In the genomic region with DNA sequence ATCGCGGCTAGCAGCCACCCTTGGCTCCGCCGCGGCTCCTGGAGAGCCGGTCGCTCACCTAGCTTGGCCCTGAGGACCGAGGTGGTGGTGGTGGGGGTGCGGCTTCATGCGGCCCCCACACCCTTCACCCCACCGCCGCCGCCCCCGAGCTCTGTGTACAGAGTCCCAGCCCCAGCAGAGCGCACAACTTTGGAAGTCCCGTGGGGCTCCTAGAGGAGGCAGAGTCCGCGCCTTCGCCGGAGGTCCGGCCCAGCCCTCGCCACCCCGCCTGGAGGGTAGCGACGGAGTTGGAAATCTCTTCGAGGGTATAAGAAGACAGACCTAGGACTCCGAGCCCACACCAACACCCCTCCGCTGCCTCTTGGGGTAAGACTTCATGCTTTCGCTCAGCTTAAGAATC, we compare ENCODE assay signal across 8 mouse cellular contexts. TPM values are rescaled to one million over a fixed set of nuclear protein-coding genes. Genes with fewer than 3 reads are reported as not detected.
A peak's percentile ranks its signal among the peaks of the same experiment; 100 is the strongest.
DNase-seq lines count a peak whose midpoint lies in the region; ATAC-seq and TF ChIP-seq lines count a peak whose summit lies in the region.

No protein-coding gene starts in this region.

- peak; percentile 27; the same call in 1 of the 2 replicates for ATAC-seq in kidney, embryonic 16.5 days (ENCODE audit: low FRiP score, low TSS enrichment)
- peak; percentile 32; the same call in 1 of the 2 replicates for ATAC-seq in hindbrain, embryonic 14.5 days (ENCODE audit: low FRiP score)
- 0 out of 2 replicates have a peak, but pooled peaks have one; percentile 2 for ATAC-seq in midbrain, embryonic 14.5 days (ENCODE audit: low FRiP score, low TSS enrichment)
- ATAC-seq in inflammation-experienced regulatory T-cells, adult 6 months = no peak

- under 1% methylated on average over 29 of the region's 29 CpGs for WGBS in kidney, embryonic 16.5 days
- under 1% methylated on average over 29 of the region's 29 CpGs for WGBS in hindbrain, embryonic 14.5 days
- under 1% methylated on average over 29 of the region's 29 CpGs for WGBS in midbrain, embryonic 14.5 days

- H3K36me3 ChIP-seq in kidney, embryonic 16.5 days (ENCODE audit: insufficient read depth, low read length) = no peaks in the 10 kb centered on the region
- no peaks in the 10 kb centered on the region for H3K36me3 ChIP-seq in ES-E14 (ENCODE audit: control insufficient read depth, insufficient read depth, low read length, poor library complexity, severe bottlenecking)
- H3K36me3 ChIP-seq in hindbrain, embryonic 14.5 days (replicated peaks; ENCODE audit: control insufficient read depth, insufficient read depth) = no peaks in the 10 kb centered on the region
- no peaks in the 10 kb centered on the region for H3K36me3 ChIP-seq in midbrain, embryonic 14.5 days (ENCODE audit: control insufficient read depth, insufficient read depth, low read length)

- in situ Hi-C loops in ES-E14 (cut with MboI; ENCODE audit: low sequenced_read_pairs in 2 of 2, unreplicated experiment in 2 of 2) = loop anchor here in 1 of 2 experiments (25.0 kb wide), 1 partner anchor 1017 kb away; no protein-coding TSS in a partner anchor

- H3K4me3 ChIP-seq in kidney, embryonic 16.5 days (ENCODE audit: low read length) = peak overlapping the region; percentile 62
- H3K4me3 ChIP-seq in ES-E14 (ENCODE audit: insufficient read depth in 1 of 2, low read depth in 1 of 2, low read length in 2 of 2, poor library complexity in 1 of 2, severe bottlenecking in 1 of 2) = peak overlapping the region; percentile 56 to 74
- peak overlapping the region; percentile 65 for H3K4me3 ChIP-seq in hindbrain, embryonic 14.5 days (replicated peaks; ENCODE audit: low read length)
- H3K4me3 ChIP-seq in midbrain, embryonic 14.5 days (replicated peaks; ENCODE audit: low read depth, low read length) = peak overlapping the region; percentile 60

- H3K9ac ChIP-seq in kidney, embryonic 16.5 days (replicated peaks; ENCODE audit: low read length) = peak overlapping the region; percentile 70
- H3K9ac ChIP-seq in ES-E14 (ENCODE audit: insufficient read depth, low read depth, low read length, poor library complexity, severe bottlenecking) = peak overlapping the region; percentile 15; the same call in 1 of the 2 replicates
- peak overlapping the region; percentile 72 for H3K9ac ChIP-seq in hindbrain, embryonic 14.5 days
- peak overlapping the region; percentile 64 for H3K9ac ChIP-seq in midbrain, embryonic 14.5 days (replicated peaks; ENCODE audit: low read length)

- DNase-seq in kidney, postnatal 25 days = no peak
- no peak for DNase-seq in ES-E14 (ENCODE audit: low read depth, low spot score)
- DNase-seq in embryo, embryonic 9.5 days (ENCODE audit: extremely low spot score) = peak; percentile 46
- no peak for DNase-seq in hindbrain, embryonic 14.5 days (ENCODE audit: low spot score)
- DNase-seq in midbrain, embryonic 14.5 days = peak; percentile 53
- DNase-seq in ovary, postnatal 14 days (ENCODE audit: low spot score) = no peak

- peaks cover 38% of the 10 kb centered on the region for H3K27me3 ChIP-seq in kidney, embryonic 16.5 days (ENCODE audit: insufficient read depth, low read length)
- H3K27me3 ChIP-seq in hindbrain, embryonic 14.5 days (ENCODE audit: control insufficient read depth, insufficient read depth, low read length) = peaks cover 39% of the 10 kb centered on the region
- H3K27me3 ChIP-seq in midbrain, embryonic 14.5 days (ENCODE audit: control insufficient read depth, insufficient read depth, low read length) = peaks cover 48% of the 10 kb centered on the region

- peak overlapping the region; percentile 99 for H3K4me2 ChIP-seq in kidney, embryonic 16.5 days (replicated peaks; ENCODE audit: low read depth, low read length)
- H3K4me2 ChIP-seq in hindbrain, embryonic 14.5 days (replicated peaks) = peak overlapping the region; percentile 100
- H3K4me2 ChIP-seq in midbrain, embryonic 14.5 days (ENCODE audit: low read length) = peak overlapping the region; percentile 100

- no peaks in the 10 kb centered on the region for H3K9me3 ChIP-seq in kidney, embryonic 16.5 days (ENCODE audit: low read length)
- H3K9me3 ChIP-seq in ES-E14 (ENCODE audit: control insufficient read depth, insufficient read depth, low read depth, low read length) = no peaks in the 10 kb centered on the region
- H3K9me3 ChIP-seq in hindbrain, embryonic 14.5 days (ENCODE audit: control insufficient read depth, low read length) = no peaks in the 10 kb centered on the region
- no peaks in the 10 kb centered on the region for H3K9me3 ChIP-seq in midbrain, embryonic 14.5 days (ENCODE audit: control insufficient read depth, low read length)

- peak overlapping the region; percentile 25; the same call in 1 of the 2 replicates for H3K27ac ChIP-seq in kidney, embryonic 16.5 days (ENCODE audit: low read length)
- no peak overlapping the region for H3K27ac ChIP-seq in ES-E14 (ENCODE audit: insufficient read depth, low read depth, low read length, poor library complexity, severe bottlenecking)
- peak overlapping the region; percentile 77 for H3K27ac ChIP-seq in hindbrain, embryonic 14.5 days
- peak overlapping the region; percentile 61; the same call in 1 of the 2 replicates for H3K27ac ChIP-seq in midbrain, embryonic 14.5 days (replicated peaks; ENCODE audit: low read depth, low read length)

- H3K4me1 ChIP-seq in kidney, embryonic 16.5 days (ENCODE audit: insufficient read depth, low read length) = peaks cover 34% of the 10 kb centered on the region
- peaks cover 0 to 10% of the 10 kb centered on the region in 2 experiments; a peak in 2 of 4 replicates for H3K4me1 ChIP-seq in ES-E14 (ENCODE audit: control insufficient read depth in 2 of 2, insufficient read depth in 2 of 2, low read length in 2 of 2, poor library complexity in 1 of 2)
- peaks cover 18% of the 10 kb centered on the region for H3K4me1 ChIP-seq in hindbrain, embryonic 14.5 days (replicated peaks; ENCODE audit: control insufficient read depth, insufficient read depth, low read length)
- H3K4me1 ChIP-seq in midbrain, embryonic 14.5 days (ENCODE audit: control insufficient read depth, insufficient read depth, low read length) = peaks cover 22% of the 10 kb centered on the region

TF ChIP-seq in ES-E14, 5 proteins besides CTCF, POLR2A, EP300 and RAD21:
- TF ChIP-seq CHD2 (IDR thresholded peaks at IDR 0.05; ENCODE audit: low read depth, low read length) (no peak), ZNF384 (IDR thresholded peaks at IDR 0.05; ENCODE audit: low read depth, low read length) (no peak), HCFC1 (IDR thresholded peaks at IDR 0.05; ENCODE audit: borderline replicate concordance, insufficient read depth, low read length) (no peak), ZC3H11A (IDR thresholded peaks at IDR 0.05; ENCODE audit: borderline replicate concordance, low read depth, low read length) (no peak), MAFK (IDR thresholded peaks at IDR 0.05; ENCODE audit: insufficient read depth, low read depth, low read length) (no peak)

RNA-seq across cellular contexts. Expression of gene Adra2a, which starts 1.5 kb away (rescaled TPM):
- polyA plus RNA-seq in kidney, embryonic 16.5 days (2015; fragmentation: Nextera tagmentation; extraction: Ambion mirVana) = 0.51 and 1.1 TPM in 2 replicates
- total RNA-seq in ES-E14 (2012; rRNA removed) = 0.58 and 0.76 TPM in 2 replicates
- 7.5 and 9.6 TPM in 2 replicates for polyA plus RNA-seq in hindbrain, embryonic 14.5 days (2014; fragmentation: Nextera tagmentation; extraction: Ambion mirVana)
- polyA plus RNA-seq in midbrain, embryonic 14.5 days (2014; fragmentation: Nextera tagmentation; extraction: Ambion mirVana) = 4.1 and 4.2 TPM in 2 replicates
- not detected for polyA plus RNA-seq in inflammation-experienced regulatory T-cells, adult 6 months (2017; shearing (Covaris generic))

Comparison
In these comparisons a context has a peak if more than half of its experiments do, and no peak if none do; other contexts are left out.
1. H3K9ac ChIP-seq: peak in every context shown above with its lines; median percentile 72 in hindbrain, embryonic 14.5 days; 70 in kidney, embryonic 16.5 days; 64 in midbrain, embryonic 14.5 days; 15 in ES-E14.
2. DNase-seq: peak in embryo, embryonic 9.5 days (single experiment) and midbrain, embryonic 14.5 days (single experiment); none in kidney, postnatal 25 days (0 of 2), ES-E14 (single experiment), hindbrain, embryonic 14.5 days (single experiment) and ovary, postnatal 14 days (single experiment).
3. Peak in every context shown above with its lines, with median percentiles within 50 percentile points of each other: H3K4me2 ChIP-seq and H3K4me3 ChIP-seq.